Mouse (Mus musculus): Measurements from ENCODE around the gene Vamp2. TPM values are rescaled to one million over a fixed set of nuclear protein-coding genes. Genes with fewer than 3 reads are reported as not detected.

The Vamp2 gene
- polyA plus RNA-seq, 1 experiment from 2014 or later, result 107 TPM

DNA sequence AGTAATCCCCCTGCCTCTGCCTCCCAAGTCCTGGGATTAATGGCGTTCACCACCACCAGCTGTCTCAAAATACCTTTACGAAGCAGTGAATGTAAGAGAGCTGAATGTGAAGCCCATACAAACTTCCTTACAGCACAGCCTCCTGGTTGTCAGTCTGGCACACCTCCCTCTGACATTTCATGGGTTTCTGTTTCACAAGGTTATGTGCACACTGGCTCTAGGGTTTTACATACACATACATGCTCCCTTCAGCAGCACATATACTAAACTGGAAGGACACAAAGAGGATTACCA, 13.6 kb upstream of the Vamp2 start:
- H3K27ac ChIP-seq (ENCODE audit: low read length), result peak overlapping the region; percentile 96; the same call in 1 of the 2 replicates
- no peak for ATAC-seq (ENCODE audit: insufficient number of reproducible peaks, insufficient read depth, low FRiP score, low read depth)

DNA sequence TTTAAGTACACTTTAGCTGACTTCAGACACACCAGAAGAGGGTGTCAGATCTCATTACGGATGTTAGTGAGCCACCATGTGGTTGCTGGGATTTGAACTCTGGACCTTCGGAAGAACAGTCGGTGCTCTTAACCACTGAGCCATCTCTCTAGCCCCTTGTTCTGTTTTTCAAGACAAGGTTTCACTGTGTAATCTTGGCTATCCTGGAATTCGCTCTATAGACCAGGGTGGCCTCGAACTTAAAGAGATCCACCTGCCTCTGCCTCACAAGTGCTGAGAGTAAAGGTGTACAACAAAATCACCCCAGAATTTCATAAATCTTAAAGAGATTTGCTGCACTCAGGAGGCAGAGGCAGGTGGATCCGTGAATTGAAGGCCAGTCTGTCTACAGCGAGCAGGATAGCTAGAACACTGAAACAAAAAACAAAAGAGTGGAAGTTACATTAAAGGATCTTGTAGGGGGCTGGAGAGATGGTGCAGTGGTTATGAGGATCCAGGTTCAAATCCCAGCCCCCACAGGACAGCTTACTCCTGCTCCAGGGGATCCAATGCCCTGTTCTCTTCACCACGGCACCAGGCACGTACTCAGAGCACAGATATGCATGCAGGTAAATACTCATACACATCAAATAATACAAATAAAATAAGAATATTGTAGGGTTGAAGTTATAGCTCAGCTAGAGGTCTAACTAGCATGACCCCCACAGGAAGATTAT, 12.4 kb upstream of the Vamp2 start:
- Histone ChIP-seq H3K4me3 (ENCODE audit: low read depth, low read length) (no peak overlapping the region), H3K27ac (ENCODE audit: low read length) (no peak overlapping the region), H3K27me3 (ENCODE audit: control insufficient read depth, insufficient read depth, low read length) (no peaks in the 10 kb centered on the region), H3K36me3 (ENCODE audit: control insufficient read depth, insufficient read depth, low read length) (no peaks in the 10 kb centered on the region), H3K4me2 (replicated peaks; ENCODE audit: low read depth, low read length) (no peak overlapping the region), H3K4me1 (ENCODE audit: control insufficient read depth, insufficient read depth, low read length) (peaks cover 15% of the 10 kb centered on the region), H3K9ac (replicated peaks; ENCODE audit: low read depth, low read length) (no peak overlapping the region), H3K9me3 (ENCODE audit: control insufficient read depth, low read depth, low read length) (no peaks in the 10 kb centered on the region)
- no peak for ATAC-seq (ENCODE audit: insufficient number of reproducible peaks, insufficient read depth, low FRiP score, low read depth)
- WGBS, result 51% methylated on average over 8 of the region's 9 CpGs

More for the DNA sequence above, 13.6 kb upstream of the Vamp2 start:
- Histone ChIP-seq H3K9me3 (ENCODE audit: control insufficient read depth, low read depth, low read length) (no peaks in the 10 kb centered on the region), H3K27me3 (ENCODE audit: control insufficient read depth, insufficient read depth, low read length) (no peaks in the 10 kb centered on the region), H3K36me3 (ENCODE audit: control insufficient read depth, insufficient read depth, low read length) (no peaks in the 10 kb centered on the region), H3K4me2 (replicated peaks; ENCODE audit: low read depth, low read length) (no peak overlapping the region), H3K4me1 (ENCODE audit: control insufficient read depth, insufficient read depth, low read length) (peaks cover 18% of the 10 kb centered on the region), H3K9ac (replicated peaks; ENCODE audit: low read depth, low read length) (no peak overlapping the region), H3K4me3 (ENCODE audit: low read depth, low read length) (no peak overlapping the region)
- 33% methylated on average over 2 of the region's 2 CpGs for WGBS

GRCm38 (mm10) chr11:69076572-69076971, 11.7 kb upstream of the Vamp2 start:
- 69% methylated on average over 5 of the region's 5 CpGs for WGBS
- Histone ChIP-seq H3K4me3 (ENCODE audit: low read depth, low read length) (no peak overlapping the region), H3K27ac (ENCODE audit: low read length) (no peak overlapping the region), H3K27me3 (ENCODE audit: control insufficient read depth, insufficient read depth, low read length) (no peaks in the 10 kb centered on the region), H3K4me1 (ENCODE audit: control insufficient read depth, insufficient read depth, low read length) (peaks cover 9% of the 10 kb centered on the region; the same call in 1 of the 2 replicates), H3K9ac (replicated peaks; ENCODE audit: low read depth, low read length) (no peak overlapping the region), H3K36me3 (ENCODE audit: control insufficient read depth, insufficient read depth, low read length) (no peaks in the 10 kb centered on the region), H3K4me2 (replicated peaks; ENCODE audit: low read depth, low read length) (no peak overlapping the region), H3K9me3 (ENCODE audit: control insufficient read depth, low read depth, low read length) (no peaks in the 10 kb centered on the region)
- ATAC-seq (ENCODE audit: insufficient number of reproducible peaks, insufficient read depth, low FRiP score, low read depth), result no peak

GRCm38 (mm10) chr11:69077316-69077715, 11.0 kb upstream of the Vamp2 start:
- Histone ChIP-seq H3K4me2 (replicated peaks; ENCODE audit: low read depth, low read length) (no peak overlapping the region), H3K9ac (replicated peaks; ENCODE audit: low read depth, low read length) (no peak overlapping the region), H3K9me3 (ENCODE audit: control insufficient read depth, low read depth, low read length) (no peaks in the 10 kb centered on the region), H3K4me1 (ENCODE audit: control insufficient read depth, insufficient read depth, low read length) (peaks cover 7% of the 10 kb centered on the region; the same call in 1 of the 2 replicates), H3K27ac (ENCODE audit: low read length) (no peak overlapping the region), H3K27me3 (ENCODE audit: control insufficient read depth, insufficient read depth, low read length) (no peaks in the 10 kb centered on the region), H3K36me3 (ENCODE audit: control insufficient read depth, insufficient read depth, low read length) (no peaks in the 10 kb centered on the region), H3K4me3 (ENCODE audit: low read depth, low read length) (no peak overlapping the region)
- WGBS, result 77% methylated on average over 9 of the region's 9 CpGs
- ATAC-seq (ENCODE audit: insufficient number of reproducible peaks, insufficient read depth, low FRiP score, low read depth), result no peak

- H3K27ac ChIP-seq (ENCODE audit: low read length), result no peak overlapping the region
- H3K9ac ChIP-seq (replicated peaks; ENCODE audit: low read depth, low read length), result no peak overlapping the region
- H3K27me3 ChIP-seq (ENCODE audit: control insufficient read depth, insufficient read depth, low read length), result no peaks in the 10 kb centered on the region
- no peak for ATAC-seq (ENCODE audit: insufficient number of reproducible peaks, insufficient read depth, low FRiP score, low read depth)
- no peaks in the 10 kb centered on the region for H3K36me3 ChIP-seq (ENCODE audit: control insufficient read depth, insufficient read depth, low read length)
- no peak overlapping the region for H3K4me3 ChIP-seq (ENCODE audit: low read depth, low read length)
- H3K4me1 ChIP-seq (ENCODE audit: control insufficient read depth, insufficient read depth, low read length), result peaks cover 4% of the 10 kb centered on the region; the same call in 1 of the 2 replicates
- WGBS, result 73% methylated on average over 6 of the region's 6 CpGs
- H3K9me3 ChIP-seq (ENCODE audit: control insufficient read depth, low read depth, low read length), result no peaks in the 10 kb centered on the region
- H3K4me2 ChIP-seq (replicated peaks; ENCODE audit: low read depth, low read length), result no peak overlapping the region
These were observed 10.2 kb upstream of the Vamp2 start for GRCm38 (mm10) chr11:69078041-69078440.

DNA sequence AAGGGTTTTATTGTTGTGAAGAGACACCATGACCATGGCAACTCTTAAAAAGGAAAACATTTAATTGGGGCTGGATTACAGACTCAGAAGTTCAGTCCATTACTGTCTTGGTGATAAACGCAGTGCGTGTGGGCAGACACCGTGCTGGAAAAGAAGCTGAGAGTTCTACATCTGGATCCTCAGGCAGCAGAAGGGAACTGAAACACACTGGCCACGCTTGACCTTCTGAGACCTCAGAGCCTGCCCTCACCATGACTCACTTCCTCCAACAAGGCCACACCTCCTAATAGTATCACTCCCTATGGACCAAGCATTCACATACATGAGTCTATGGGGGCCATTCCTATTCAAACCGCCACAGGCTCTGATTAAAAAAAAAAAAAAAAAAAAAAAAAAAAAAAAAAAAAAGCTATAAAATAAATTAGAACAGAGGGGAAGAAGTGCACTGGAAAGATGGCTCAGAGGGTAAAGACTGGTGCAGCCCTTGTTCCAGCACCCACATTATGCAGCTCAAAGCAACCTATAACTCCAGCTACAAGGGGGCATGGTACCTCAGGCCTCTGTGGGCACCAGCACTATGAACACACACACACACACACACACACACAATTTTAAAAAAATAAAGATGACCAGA, 9.4 kb upstream of the Vamp2 start:
- Histone ChIP-seq H3K9me3 (ENCODE audit: control insufficient read depth, low read depth, low read length) (no peaks in the 10 kb centered on the region), H3K36me3 (ENCODE audit: control insufficient read depth, insufficient read depth, low read length) (no peaks in the 10 kb centered on the region), H3K27me3 (ENCODE audit: control insufficient read depth, insufficient read depth, low read length) (no peaks in the 10 kb centered on the region), H3K4me1 (ENCODE audit: control insufficient read depth, insufficient read depth, low read length) (peaks cover 4% of the 10 kb centered on the region; the same call in 1 of the 2 replicates), H3K4me3 (ENCODE audit: low read depth, low read length) (no peak overlapping the region), H3K9ac (replicated peaks; ENCODE audit: low read depth, low read length) (no peak overlapping the region), H3K4me2 (replicated peaks; ENCODE audit: low read depth, low read length) (no peak overlapping the region), H3K27ac (ENCODE audit: low read length) (no peak overlapping the region)
- no peak for ATAC-seq (ENCODE audit: insufficient number of reproducible peaks, insufficient read depth, low FRiP score, low read depth)
- 72% methylated on average over 5 of the region's 5 CpGs for whole genome bisulfite sequencing

GRCm38 (mm10) chr11:69080102-69080854, 8.0 kb upstream of the Vamp2 start:
- 77% methylated on average over 15 of the region's 15 CpGs for WGBS

GRCm38 (mm10) chr11:69080855-69081222, 7.5 kb upstream of the Vamp2 start:
- WGBS, result 86% methylated on average over 8 of the region's 8 CpGs
- H3K4me2 ChIP-seq (replicated peaks; ENCODE audit: low read depth, low read length), result no peak overlapping the region
- no peak overlapping the region for H3K4me3 ChIP-seq (ENCODE audit: low read depth, low read length)
- no peak overlapping the region for H3K27ac ChIP-seq (ENCODE audit: low read length)
- no peak overlapping the region for H3K9ac ChIP-seq (replicated peaks; ENCODE audit: low read depth, low read length)
- no peaks in the 10 kb centered on the region for H3K27me3 ChIP-seq (ENCODE audit: control insufficient read depth, insufficient read depth, low read length)
- no peaks in the 10 kb centered on the region for H3K4me1 ChIP-seq (ENCODE audit: control insufficient read depth, insufficient read depth, low read length)
- no peak for ATAC-seq (ENCODE audit: insufficient number of reproducible peaks, insufficient read depth, low FRiP score, low read depth)
- no peaks in the 10 kb centered on the region for H3K36me3 ChIP-seq (ENCODE audit: control insufficient read depth, insufficient read depth, low read length)
- no peaks in the 10 kb centered on the region for H3K9me3 ChIP-seq (ENCODE audit: control insufficient read depth, low read depth, low read length)

More at GRCm38 (mm10) chr11:69080102-69080854, 8.0 kb upstream of the Vamp2 start:
- H3K27me3 ChIP-seq (ENCODE audit: control insufficient read depth, insufficient read depth, low read length), result no peaks in the 10 kb centered on the region
- no peaks in the 10 kb centered on the region for H3K4me1 ChIP-seq (ENCODE audit: control insufficient read depth, insufficient read depth, low read length)
- no peak overlapping the region for H3K4me3 ChIP-seq (ENCODE audit: low read depth, low read length)
- H3K27ac ChIP-seq (ENCODE audit: low read length), result no peak overlapping the region
- H3K9me3 ChIP-seq (ENCODE audit: control insufficient read depth, low read depth, low read length), result no peaks in the 10 kb centered on the region
- H3K36me3 ChIP-seq (ENCODE audit: control insufficient read depth, insufficient read depth, low read length), result no peaks in the 10 kb centered on the region
- H3K4me2 ChIP-seq (replicated peaks; ENCODE audit: low read depth, low read length), result no peak overlapping the region
- no peak overlapping the region for H3K9ac ChIP-seq (replicated peaks; ENCODE audit: low read depth, low read length)
- ATAC-seq (ENCODE audit: insufficient number of reproducible peaks, insufficient read depth, low FRiP score, low read depth), result no peak

All from stomach, embryonic 14.5 days (tissue).